Mouse (Mus musculus): ENCODE results near the gene Bcl7c.

DNA sequence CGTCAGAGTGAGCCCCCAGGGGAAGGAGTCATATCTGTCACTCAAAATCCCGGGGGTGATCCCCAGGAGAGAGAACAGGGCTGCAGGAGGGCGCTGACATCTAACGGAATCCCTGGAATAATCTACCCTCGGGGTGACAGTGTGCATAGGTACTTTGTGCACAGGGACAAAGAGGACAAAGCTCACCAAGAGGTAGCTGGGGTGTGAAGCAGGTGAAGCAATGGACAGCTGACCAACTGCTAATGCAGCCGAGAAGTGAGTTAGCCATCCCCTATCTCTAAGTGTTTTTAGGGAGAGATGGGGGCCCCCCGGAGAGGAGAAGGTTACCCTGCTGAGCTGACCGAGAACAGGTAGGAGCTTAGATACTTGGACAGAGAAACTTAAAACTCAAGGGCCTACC is 94.6 kb downstream of the Bcl7c start:
- TF ChIP-seq CTCF (IDR thresholded peaks at IDR 0.05; ENCODE audit: low read depth) (no peak), EP300 (optimal IDR thresholded peaks at IDR 0.05) (no peak)
